Mouse (Mus musculus) megakaryocyte, adult 5-6 weeks (primary cell): Measurements from ENCODE around the gene Arf6. TPM values are rescaled to one million over a fixed set of nuclear protein-coding genes. Genes with fewer than 3 reads are reported as not detected.
"Not testable (repeated sequence)": the region's sequence is repeated elsewhere in the genome, so short reads cannot be mapped to it uniquely, and the experiment has no call there.

ENCODE experiments used
- ATAC-seq: 2 replicates; pipeline ENCODE4 v1.8.0; 2016; ENCODE audit warnings: mild to moderate bottlenecking, inconsistent platforms; ENCODE audit not compliant: poor library complexity, severe bottlenecking
- total RNA-seq, 2 experiments: library from RNA; stranded (forward) in 1 of 2; stranded (reverse) in 1 of 2; fragments of 153-499, 151-499 nt in 1 of 2; fragments of 221-1000, 200-1000 nt in 1 of 2; gene quantifications; 2 replicates each; pipeline versions ENCODE4 v1.2.3 to v1.2.4; 2015 to 2017

The Arf6 gene
- total RNA-seq, 2 experiments from 2014 or later: 94.8 to 125 TPM

- ATAC-seq: 0 out of 2 replicates have a peak, but pooled peaks have one; percentile 6
Observed at GRCm38 (mm10) chr12:69372731-69373331, 881 bp downstream of the Arf6 start.

GRCm38 (mm10) chr12:69373850-69374766 lies 2.2 kb downstream of the Arf6 start:
- ATAC-seq: no peak

DNA sequence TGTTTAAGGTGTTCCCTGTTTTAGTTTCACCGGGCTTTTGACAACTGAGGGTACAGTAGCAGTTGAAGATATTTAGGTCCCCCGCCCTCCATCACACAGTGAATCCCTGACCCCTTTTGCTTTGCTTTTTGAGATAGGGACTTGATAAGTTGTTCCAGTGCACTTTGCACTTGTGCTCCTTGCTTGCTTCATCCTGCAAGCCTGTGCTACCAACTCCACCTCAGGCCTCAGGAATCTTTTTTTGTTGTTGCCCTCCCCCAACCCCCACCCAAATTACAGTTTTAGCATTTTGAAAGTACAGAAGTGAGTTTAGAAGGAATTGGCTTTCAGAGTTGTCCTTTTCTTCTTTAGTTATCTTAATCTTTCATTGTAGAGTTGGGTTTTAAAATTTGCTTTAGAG lies 4.2 kb downstream of the Arf6 start:
- ATAC-seq: no peak

- ATAC-seq: no peak
Observed at GRCm38 (mm10) chr12:69377188-69377587, 5.2 kb downstream of the Arf6 start.

GRCm38 (mm10) chr12:69377636-69378035 lies 5.7 kb downstream of the Arf6 start:
- ATAC-seq: not testable (repeated sequence)

GRCm38 (mm10) chr12:69378558-69379454 lies 6.9 kb downstream of the Arf6 start:
- no peak for ATAC-seq

DNA sequence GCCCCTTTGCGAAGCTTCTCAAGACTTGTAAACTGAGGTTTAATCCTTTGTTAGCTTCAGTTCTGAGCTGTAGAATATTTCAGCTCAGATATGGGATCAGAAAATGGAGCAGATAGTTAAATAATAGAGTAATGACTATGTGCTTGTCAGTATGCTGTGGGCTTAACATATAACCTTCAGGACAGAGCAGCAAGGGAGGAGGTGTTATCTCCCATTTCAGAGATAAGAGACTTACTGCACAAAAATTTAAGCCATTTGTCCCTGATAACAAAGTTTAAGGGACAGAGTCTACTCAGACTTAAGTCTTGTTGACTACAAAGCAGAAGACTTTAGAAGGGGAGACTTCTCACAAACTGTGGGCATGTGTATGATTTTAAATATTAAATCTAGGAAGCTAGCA lies 10.9 kb downstream of the Arf6 start:
- no peak for ATAC-seq

DNA sequence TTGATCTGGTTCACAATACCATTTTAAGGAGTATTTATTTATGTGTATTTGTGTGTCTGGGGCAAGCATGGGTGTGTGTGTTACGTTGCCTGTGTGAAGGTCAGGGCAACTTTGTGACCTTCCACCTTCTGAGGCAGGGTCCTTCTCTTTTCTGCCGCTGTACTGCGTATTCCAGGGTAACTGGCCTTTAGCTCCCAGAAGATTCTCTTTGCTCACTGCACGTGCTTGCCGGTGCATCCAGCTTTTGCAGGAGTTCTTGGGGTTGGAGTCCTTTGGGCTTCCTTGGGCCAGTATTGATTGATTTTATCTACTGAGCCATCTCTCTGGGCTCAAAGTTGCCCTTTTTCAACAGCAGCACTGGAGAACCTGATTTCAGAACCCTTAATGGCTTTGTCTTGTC lies 12.7 kb downstream of the Arf6 start:
- ATAC-seq: no peak

DNA sequence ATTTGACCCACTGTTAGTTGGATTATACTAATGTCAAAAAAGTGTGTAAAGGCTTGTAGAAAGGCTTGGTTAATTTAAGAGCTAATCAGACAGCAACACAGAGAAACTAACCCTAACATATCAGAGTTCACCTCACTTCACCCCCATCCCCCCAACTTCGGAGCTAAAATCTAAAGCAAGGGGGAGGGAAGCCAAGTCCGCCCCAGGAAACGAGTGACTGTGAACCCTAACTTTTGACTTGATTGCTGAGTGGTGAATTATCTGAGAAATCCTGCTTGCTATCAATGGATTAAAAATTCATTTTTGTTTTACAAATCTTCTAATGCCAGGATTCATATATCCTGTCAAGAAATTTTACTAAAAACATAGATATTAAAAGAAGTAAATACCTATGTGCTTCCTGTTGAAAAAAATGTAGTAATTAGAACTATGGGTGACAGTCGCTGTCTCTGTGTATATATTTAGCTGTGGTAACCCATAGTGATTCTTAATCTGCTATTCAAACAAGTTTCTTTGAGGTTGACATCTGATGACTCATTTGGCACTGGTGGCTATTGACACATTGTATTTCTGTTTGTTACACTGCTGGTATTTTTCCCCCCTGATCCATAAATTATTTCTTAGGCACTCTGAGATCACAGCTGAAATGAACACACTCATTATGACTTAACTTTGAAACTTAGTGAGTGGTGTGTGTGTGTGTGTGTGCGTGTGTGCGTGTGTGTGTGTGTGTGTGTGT lies 13.8 kb downstream of the Arf6 start:
- ATAC-seq: peak; percentile 45; the same call in 1 of the 2 replicates

DNA sequence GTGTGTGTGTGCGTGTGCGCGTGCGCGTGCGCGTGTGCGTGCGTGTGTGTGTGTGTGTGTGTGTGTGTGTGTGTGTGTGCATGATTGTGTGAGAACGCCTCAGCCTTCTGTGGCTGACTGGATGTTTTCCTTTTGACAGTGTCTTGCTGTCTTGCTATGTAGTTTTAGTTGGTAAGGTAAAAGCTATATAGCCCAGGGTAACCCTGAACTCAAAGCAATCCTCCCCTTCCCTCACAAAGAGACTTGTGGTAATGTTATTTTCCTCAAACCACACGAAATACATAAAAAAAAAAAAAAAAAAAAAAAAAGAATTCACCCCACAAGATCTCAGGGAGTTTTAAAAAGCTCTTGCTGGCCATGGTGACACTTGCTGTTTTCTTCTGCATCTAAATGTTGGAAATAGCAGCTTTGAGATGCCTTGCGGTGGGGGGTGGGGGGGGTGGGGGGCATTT lies 14.4 kb downstream of the Arf6 start:
- not testable (repeated sequence) for ATAC-seq

DNA sequence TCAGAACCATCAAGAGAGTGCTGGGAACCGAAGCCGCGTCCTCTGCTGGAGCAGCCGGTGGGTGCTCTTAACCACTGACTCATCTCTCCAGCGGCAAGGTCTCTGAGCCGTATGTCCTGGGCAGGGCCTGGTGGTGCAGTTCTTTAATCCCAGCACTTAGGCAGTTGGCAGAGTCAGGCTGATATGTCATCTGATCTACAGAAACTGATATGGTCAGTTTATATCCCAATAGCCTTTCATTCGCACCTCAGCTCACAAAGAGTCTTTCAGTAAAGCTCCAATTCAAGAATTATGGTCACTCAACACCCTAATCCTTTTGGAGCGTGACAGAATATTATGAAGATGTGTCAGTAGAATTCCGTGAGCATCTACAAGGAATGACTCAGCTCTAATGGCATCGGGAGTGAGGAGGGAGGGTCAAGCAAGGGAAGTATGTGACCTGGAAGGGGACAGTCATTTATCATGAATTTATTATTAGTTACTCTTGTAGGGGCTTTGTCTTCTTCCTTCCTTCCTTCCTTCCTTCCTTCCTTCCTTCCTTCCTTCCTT lies 16.4 kb downstream of the Arf6 start:
- no peak for ATAC-seq

GRCm38 (mm10) chr12:69389273-69389938 lies 17.5 kb downstream of the Arf6 start:
- ATAC-seq: no peak

DNA sequence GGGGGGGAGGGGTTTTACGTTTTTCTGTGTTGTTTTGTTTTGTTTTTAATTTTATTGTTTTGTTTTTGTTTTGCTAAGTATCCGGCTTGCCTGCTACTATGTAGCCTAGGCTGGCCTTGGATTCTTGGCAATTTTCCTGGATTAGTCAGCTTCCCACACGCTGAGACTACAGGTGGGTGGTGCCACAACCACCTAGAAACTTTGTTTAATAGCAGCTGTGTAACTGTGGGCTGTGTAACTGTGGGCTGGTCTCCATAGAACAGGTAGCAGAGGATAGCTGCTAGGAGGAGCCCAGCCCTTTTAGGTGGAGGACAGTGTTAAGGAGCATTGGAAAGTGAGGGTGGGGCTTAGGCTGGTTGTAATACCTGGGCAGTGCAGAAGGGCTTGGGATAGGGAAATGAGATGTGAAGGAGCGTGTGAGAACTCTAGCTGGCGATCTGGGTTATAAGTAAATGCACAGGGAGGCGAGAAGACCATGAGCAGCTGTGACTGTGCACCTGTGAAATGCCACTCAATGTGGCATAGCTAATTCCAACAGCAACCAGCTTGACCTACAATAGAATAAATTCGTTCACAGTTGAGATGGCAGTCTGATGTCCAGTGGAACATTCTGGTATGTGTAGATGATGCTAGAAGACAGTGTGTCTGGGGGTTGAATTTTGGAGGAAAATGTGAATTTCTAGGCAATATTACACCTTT lies 18.2 kb downstream of the Arf6 start:
- ATAC-seq: no peak

DNA sequence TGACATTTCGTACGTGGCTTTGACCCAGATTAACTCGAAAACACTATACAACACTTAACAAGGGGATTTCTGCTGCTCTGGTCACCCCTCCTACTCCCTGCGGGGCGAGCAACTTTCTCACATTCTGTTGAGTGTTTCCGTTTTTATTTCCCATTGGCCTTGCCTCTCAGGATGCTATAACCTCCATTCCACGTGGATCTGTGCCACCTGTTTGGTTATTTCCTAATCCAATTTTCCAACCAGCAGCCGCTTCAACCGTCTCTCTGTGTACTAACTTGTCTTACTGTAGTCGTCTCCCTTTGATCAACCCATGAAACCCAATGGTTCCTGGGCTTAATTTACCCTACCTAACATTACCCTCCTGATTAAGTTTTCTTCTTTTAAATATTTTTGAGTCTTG lies 21.1 kb downstream of the Arf6 start:
- ATAC-seq: no peak

DNA sequence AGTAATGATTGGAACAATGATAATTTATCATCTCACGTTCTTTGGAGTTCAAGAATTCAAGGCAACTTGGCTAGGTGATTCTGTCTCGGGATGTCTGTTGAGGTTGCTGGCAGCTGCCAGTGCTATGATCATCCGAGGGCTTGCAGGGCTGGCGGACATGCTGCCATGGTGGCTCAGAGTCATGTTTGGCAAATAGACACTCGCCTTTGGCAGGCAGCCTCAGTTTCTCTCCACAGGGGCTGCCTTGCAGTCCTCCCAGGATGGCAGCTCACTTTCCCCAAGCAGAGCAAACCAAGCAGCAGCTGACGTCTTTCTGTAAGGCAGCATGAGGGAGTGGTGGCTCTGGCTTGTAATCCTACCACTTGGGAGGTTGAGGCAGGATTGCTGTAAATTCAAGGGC lies 22.5 kb downstream of the Arf6 start:
- no peak for ATAC-seq

- ATAC-seq: no peak
Observed at GRCm38 (mm10) chr12:69400367-69400766, 28.4 kb downstream of the Arf6 start.

- ATAC-seq: peak; percentile 56
Observed at GRCm38 (mm10) chr12:69400871-69401286, 28.9 kb downstream of the Arf6 start.

DNA sequence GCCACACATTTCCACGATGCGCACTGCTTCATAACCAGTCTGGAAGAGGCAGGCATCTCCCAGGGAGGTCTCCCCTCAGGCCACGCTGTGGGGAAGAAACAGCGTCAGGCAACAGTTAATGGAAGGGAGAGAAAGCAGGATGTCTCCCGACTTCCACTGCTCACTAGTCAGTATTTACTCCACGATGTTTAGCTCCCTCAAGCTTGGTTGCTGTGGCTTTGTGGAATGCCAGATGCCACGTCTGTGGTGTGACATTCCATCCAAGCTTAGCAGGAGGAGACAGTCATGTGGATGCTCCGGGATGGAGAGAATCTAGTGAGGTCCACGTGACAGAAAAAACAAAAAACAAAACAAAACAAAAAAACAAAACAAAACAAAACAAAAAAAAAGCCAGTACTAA lies 30.1 kb downstream of the Arf6 start:
- no peak for ATAC-seq

- no peak for ATAC-seq
Observed at GRCm38 (mm10) chr12:69402594-69403167, 30.7 kb downstream of the Arf6 start.
